Mouse (Mus musculus): ENCODE measurements around the gene Grcc10.

Gene Grcc10

DNA sequence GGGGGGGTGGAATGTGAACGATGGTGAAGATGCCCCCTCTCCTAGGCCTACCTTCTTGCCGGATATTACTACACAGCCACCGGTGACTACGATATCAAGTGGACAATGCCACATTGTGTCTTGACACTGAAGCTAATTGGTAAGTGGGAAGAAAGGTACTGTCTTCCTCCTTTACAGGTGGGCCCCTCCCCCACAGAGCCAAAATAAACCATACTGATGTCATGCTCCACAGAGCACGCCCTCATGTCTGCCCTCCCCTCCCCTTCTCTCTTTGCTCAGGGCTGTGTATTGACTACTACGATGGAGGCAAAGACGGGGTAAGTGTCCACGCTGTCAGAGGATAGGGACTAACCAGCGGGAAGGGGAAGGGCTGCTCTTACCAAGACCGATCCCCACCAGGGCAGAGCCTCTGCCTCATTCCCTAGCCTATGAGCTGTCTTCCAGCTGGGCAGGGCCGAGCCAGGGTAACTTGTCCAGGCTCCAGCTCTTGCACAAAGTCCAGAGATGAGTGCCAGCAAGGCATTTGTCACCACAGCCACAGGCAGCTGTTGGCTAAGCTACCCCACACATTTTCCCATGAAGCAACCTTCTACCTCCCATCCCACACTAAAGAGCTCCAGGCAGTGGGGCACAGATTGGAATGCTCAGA, 41.1 kb downstream of the Grcc10 start:
- peak; percentile 44 for DNase-seq (ENCODE audit: low spot score)

DNA sequence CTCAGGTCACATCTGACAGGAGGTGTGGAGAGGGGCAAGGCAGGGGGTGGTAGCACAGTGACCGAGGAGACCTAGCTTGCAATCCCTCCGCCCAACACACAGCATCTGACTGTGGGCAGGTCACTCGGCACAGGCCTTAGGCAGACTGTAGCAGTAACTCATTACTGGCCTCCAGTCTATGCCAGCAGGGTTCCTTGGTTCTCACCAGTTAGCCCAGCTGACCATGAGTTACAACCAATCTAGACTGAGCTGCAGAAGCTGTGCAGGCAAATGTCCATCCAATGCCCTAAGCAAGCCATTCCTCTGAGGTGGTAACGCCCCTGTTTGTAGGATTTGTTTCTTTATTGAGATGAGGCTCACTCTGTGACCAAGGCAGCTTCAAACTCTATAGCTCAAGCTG, 41.8 kb downstream of the Grcc10 start:
- no peak for DNase-seq (ENCODE audit: low spot score)

- no peak for DNase-seq (ENCODE audit: low spot score)
Measured at GRCm38 (mm10) chr6:124698751-124699150, 42.4 kb downstream of the Grcc10 start.

- DNase-seq (ENCODE audit: low spot score): no peak
Measured at GRCm38 (mm10) chr6:124696441-124697150, 44.6 kb downstream of the Grcc10 start.

DNA sequence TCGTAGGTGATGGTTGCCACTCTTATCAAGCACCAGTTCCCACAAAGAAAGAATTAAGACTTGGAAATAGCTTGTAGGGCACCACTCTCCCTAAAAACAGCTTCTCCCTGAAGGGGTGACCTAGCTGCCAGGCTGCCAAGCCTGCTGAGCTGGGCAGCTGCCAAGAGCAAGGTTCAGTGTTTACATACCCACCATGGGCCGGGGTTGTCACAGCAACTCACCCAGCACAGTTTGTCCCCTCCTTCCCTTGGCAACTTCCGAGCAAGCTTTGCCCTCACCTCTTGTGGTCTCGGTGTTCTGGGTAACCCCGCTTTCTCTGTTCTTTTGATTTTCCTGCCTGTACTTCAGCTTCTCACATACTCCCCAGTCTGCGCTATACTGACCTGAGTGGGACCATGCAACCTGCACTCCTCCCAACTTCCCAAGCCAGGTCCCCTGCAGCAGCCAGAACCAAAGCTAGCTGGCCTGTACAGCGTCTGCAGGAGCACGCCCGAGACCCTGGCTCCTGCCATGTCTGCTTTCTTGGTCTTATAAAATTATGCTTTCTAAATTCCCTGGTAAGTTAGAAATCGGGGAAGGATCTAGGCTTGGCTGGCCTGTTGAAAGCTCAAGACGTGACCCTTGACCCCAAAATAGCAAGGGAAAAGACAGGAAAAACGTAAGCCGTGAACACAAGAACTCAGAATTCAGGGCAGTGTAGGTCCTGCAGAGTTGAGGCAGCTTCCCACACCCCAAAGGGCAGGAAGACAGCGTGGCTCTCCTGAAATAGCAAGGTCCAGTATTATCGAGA, 46.8 kb downstream of the Grcc10 start:
- peak; percentile 86 for DNase-seq (ENCODE audit: low spot score)

DNA sequence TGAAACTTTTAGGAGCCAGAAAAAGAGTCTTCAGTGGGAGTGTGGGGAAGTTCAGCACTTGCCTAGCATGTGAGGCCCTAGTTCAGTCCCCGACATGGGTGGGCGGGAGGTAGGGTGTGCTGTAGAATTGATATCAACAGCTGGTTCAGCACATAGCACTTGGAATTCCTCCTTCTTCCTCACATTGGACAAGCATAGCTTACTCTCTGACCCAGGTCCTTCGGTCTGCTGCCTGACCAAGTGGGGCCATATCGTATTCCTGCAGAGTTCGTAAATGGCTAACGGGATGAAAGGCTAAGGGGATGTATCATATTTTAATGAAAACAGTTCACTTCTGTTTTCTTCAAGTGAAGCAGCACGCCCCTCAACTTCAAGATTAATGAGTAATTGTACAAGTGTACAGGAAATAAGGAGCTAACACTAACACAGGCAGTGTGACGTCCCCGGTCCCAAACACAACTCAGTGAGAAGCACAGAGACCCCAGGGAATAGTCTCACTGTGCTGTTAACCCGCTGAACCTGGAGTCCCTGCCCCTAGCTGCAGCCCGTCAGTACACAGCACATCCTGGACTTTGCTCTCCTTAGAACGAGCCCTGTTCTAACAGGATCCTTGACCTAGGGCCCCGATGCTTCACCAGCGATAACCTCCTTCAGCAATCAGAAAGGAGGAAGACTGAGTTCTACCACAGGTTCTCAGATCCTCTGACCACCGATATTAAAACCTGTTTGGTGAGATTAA, 47.8 kb downstream of the Grcc10 start:
- no peak for DNase-seq (ENCODE audit: low spot score)

DNA sequence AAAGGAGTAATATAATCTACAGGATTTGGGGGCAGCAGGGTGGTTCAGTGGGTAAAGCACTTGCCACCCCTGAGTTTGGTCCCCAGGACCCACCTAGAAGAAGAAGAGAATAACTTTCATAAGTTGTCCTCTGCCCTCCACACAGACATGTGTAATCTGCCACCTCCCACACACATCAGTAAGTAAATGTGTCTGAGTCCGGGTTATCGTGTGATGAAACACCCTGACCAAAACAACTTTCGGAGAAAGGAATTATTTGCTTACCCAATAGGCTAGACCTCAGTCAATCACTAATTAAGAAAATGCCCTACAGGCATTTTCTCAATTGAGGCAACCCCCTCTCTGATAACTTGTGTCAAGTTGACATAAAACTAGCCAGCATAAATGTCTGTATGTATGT, 50.7 kb downstream of the Grcc10 start:
- no peak for DNase-seq (ENCODE audit: low spot score)

All from urinary bladder, postnatal 14 days (tissue).